ENCODE assay signal across 27 mouse cellular contexts in the genomic region with DNA sequence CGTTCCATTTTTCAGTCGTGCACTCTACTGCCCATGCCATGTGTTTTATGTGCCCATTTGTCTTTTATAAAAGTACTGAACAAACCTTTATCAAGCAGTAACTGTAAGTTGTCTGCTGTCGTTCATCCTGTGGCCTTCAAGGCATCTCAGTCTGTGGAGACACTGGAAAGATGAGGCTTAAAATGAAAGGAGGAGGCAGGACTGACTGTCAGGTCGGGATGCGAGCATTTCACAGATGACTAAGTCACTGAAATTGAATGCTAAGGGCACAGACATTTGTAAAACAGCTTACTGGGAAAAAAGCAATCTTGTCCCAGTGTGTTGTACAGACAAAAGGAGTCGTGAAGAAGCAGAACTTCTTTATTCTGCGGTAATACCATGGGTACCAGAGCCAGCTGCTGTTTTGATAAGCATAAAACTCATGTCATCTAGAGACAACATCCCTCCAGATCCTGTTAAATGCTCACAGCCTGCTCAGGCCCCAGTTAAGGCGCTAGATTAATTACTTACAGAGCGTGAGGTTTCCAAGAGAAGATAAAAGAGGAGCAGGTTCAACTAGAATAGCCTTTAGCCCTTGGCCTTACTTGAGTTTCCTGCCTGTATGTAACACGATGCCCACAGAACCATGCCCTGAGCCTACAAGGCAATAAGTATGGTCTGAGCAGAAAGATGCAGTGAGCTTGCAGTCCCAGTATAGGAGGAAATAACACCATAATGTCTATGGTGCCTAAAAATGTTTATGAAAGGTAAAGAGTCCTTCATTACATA.
DNase-seq lines count a peak whose midpoint lies in the region; ATAC-seq and TF ChIP-seq lines count a peak whose summit lies in the region.
"Had no signal": no experiment of that assay in that cellular context is flagged by ENCODE, and none has a peak within 500 bp of the region (broad histone marks: within the 10 kb centered on the region; RNA-seq: fewer than 3 reads in every experiment).

No protein-coding gene starts in this region.

- no peaks in the 10 kb centered on the region for H3K36me3 ChIP-seq in midbrain, embryonic 10.5 days
- H3K36me3 ChIP-seq in midbrain, postnatal 0 days (ENCODE audit: insufficient read depth, low read length): no peaks in the 10 kb centered on the region
- no peaks in the 10 kb centered on the region for H3K36me3 ChIP-seq in embryonic facial prominence, embryonic 14.5 days (ENCODE audit: control insufficient read depth, insufficient read depth, low read length)
- H3K36me3 ChIP-seq: embryonic facial prominence, embryonic 12.5 days; forebrain, embryonic 12.5 days; heart, embryonic 13.5 days; hindbrain, embryonic 15.5 days; limb, embryonic 13.5 days; neural tube, embryonic 15.5 days had no signal

- peak; percentile 25 for DNase-seq in kidney, adult 9 months
- no peak for DNase-seq in kidney, adult 11 months
- DNase-seq in midbrain, embryonic 10.5 days (ENCODE audit: low spot score): no peak
- no peak for DNase-seq in midbrain, postnatal 0 days (ENCODE audit: low spot score)
- peak; percentile 27 for DNase-seq in embryo, embryonic 11 days
- DNase-seq in embryonic facial prominence, embryonic 14.5 days (ENCODE audit: low spot score): no peak
- DNase-seq in lung, postnatal 14 days: no peak
- DNase-seq: adrenal gland, adult 8-10 months; B cell, adult 2 months; cerebellum, adult 11 months; cerebellum, adult 9-10 months; cerebellum, postnatal 36 days; gastrocnemius, postnatal 10 days; heart, postnatal 10 days; kidney, postnatal 10 days; right cerebral cortex, adult 18-20 months; spleen, adult 18-20 months; thymus, postnatal 14 days had no signal

- H3K4me1 ChIP-seq in midbrain, embryonic 10.5 days: peaks cover 8% of the 10 kb centered on the region
- H3K4me1 ChIP-seq in midbrain, postnatal 0 days (ENCODE audit: insufficient read depth, low read length): no peaks in the 10 kb centered on the region
- H3K4me1 ChIP-seq in embryonic facial prominence, embryonic 14.5 days (ENCODE audit: control insufficient read depth, insufficient read depth, low read length): no peaks in the 10 kb centered on the region
- H3K4me1 ChIP-seq: forebrain, embryonic 12.5 days; heart, embryonic 13.5 days; neural tube, embryonic 15.5 days had no signal

- H3K27me3 ChIP-seq in midbrain, embryonic 10.5 days (ENCODE audit: low read depth, poor library complexity, severe bottlenecking): no peaks in the 10 kb centered on the region
- no peaks in the 10 kb centered on the region for H3K27me3 ChIP-seq in midbrain, postnatal 0 days (ENCODE audit: insufficient read depth, low read length)
- H3K27me3 ChIP-seq in embryonic facial prominence, embryonic 14.5 days (replicated peaks; ENCODE audit: control insufficient read depth, insufficient read depth, low read length): no peaks in the 10 kb centered on the region
- H3K27me3 ChIP-seq: embryonic facial prominence, embryonic 12.5 days; forebrain, embryonic 12.5 days; heart, embryonic 13.5 days; hindbrain, embryonic 15.5 days; limb, embryonic 13.5 days; neural tube, embryonic 15.5 days had no signal

- H3K27ac ChIP-seq in midbrain, embryonic 10.5 days (replicated peaks): 0 out of 2 replicates have a peak overlapping the region, but pooled peaks have one; percentile 9
- no peak overlapping the region for H3K27ac ChIP-seq in midbrain, postnatal 0 days (ENCODE audit: low read depth, low read length)
- no peak overlapping the region for H3K27ac ChIP-seq in embryonic facial prominence, embryonic 14.5 days (replicated peaks; ENCODE audit: low read depth, low read length)
- H3K27ac ChIP-seq: embryonic facial prominence, embryonic 12.5 days; forebrain, embryonic 12.5 days; heart, embryonic 13.5 days; hindbrain, embryonic 15.5 days; limb, embryonic 13.5 days; macrophage; neural tube, embryonic 15.5 days had no signal

- TF ChIP-seq CTCF in midbrain, postnatal 0 days (IDR thresholded peaks at IDR 0.05): no peak

- no peak overlapping the region for H3K4me2 ChIP-seq in midbrain, postnatal 0 days (ENCODE audit: low read depth, low read length, poor library complexity, severe bottlenecking)
- no peak overlapping the region for H3K4me2 ChIP-seq in embryonic facial prominence, embryonic 14.5 days (ENCODE audit: low read depth, low read length)
- H3K4me2 ChIP-seq: embryonic facial prominence, embryonic 12.5 days; forebrain, embryonic 12.5 days; heart, embryonic 13.5 days; hindbrain, embryonic 15.5 days; limb, embryonic 13.5 days; liver, embryonic 11.5 days; neural tube, embryonic 15.5 days had no signal

- ATAC-seq in midbrain, postnatal 0 days (ENCODE audit: low FRiP score): no peak
- peak; percentile 50; the same call in 1 of the 2 replicates for ATAC-seq in embryonic facial prominence, embryonic 14.5 days (ENCODE audit: low read depth)
- no peak for ATAC-seq in activated CD4-positive, CD25-positive, alpha-beta regulatory T cell, adult 4 months

- H3K9me3 ChIP-seq in midbrain, embryonic 10.5 days (replicated peaks): no peaks in the 10 kb centered on the region
- H3K9me3 ChIP-seq in midbrain, postnatal 0 days (ENCODE audit: low read length): no peaks in the 10 kb centered on the region
- no peaks in the 10 kb centered on the region for H3K9me3 ChIP-seq in embryonic facial prominence, embryonic 14.5 days (ENCODE audit: control insufficient read depth, low read length)
- H3K9me3 ChIP-seq: embryonic facial prominence, embryonic 12.5 days; forebrain, embryonic 12.5 days; heart, embryonic 13.5 days; hindbrain, embryonic 15.5 days; limb, embryonic 13.5 days; neural tube, embryonic 15.5 days had no signal

- 51% methylated on average over 10 of the region's 10 CpGs for WGBS in midbrain, embryonic 10.5 days
- 39% methylated on average over 10 of the region's 10 CpGs for WGBS in midbrain, postnatal 0 days
- WGBS in embryonic facial prominence, embryonic 14.5 days: 41% methylated on average over 10 of the region's 10 CpGs

- no peak overlapping the region for H3K9ac ChIP-seq in midbrain, postnatal 0 days (replicated peaks; ENCODE audit: low read length, poor library complexity, severe bottlenecking)
- no peak overlapping the region for H3K9ac ChIP-seq in embryonic facial prominence, embryonic 14.5 days (ENCODE audit: low read depth, low read length)
- H3K9ac ChIP-seq: embryonic facial prominence, embryonic 12.5 days; forebrain, embryonic 12.5 days; heart, embryonic 13.5 days; hindbrain, embryonic 15.5 days; limb, embryonic 13.5 days; neural tube, embryonic 15.5 days had no signal

- H3K4me3 ChIP-seq in midbrain, embryonic 10.5 days: no peak overlapping the region
- H3K4me3 ChIP-seq in midbrain, postnatal 0 days (ENCODE audit: low read depth, low read length): no peak overlapping the region
- H3K4me3 ChIP-seq in embryonic facial prominence, embryonic 14.5 days (ENCODE audit: low read depth, low read length): no peak overlapping the region
- H3K4me3 ChIP-seq: embryonic facial prominence, embryonic 12.5 days; forebrain, embryonic 12.5 days; heart, embryonic 13.5 days; hindbrain, embryonic 15.5 days; limb, embryonic 13.5 days; neural tube, embryonic 15.5 days had no signal

Comparison
In these comparisons a context has a peak if more than half of its experiments do, and no peak if none do; other contexts are left out.
1. DNase-seq: peak in kidney, adult 9 months (single experiment) and embryo, embryonic 11 days (single experiment); none in kidney, adult 11 months (single experiment), midbrain, embryonic 10.5 days (single experiment), midbrain, postnatal 0 days (single experiment), embryonic facial prominence, embryonic 14.5 days (single experiment) and lung, postnatal 14 days (single experiment).